Mouse (Mus musculus) left cerebral cortex, adult 2 months (tissue): ENCODE measurements around the gene Golga5. TPM values are rescaled to one million over a fixed set of nuclear protein-coding genes. Genes with fewer than 3 reads are reported as not detected.
A peak's percentile ranks its signal among the peaks of the same experiment; 100 is the strongest.

Experiments
- DNase-seq, 2 experiments: peaks; one replicate each; pipeline ENCODE4 v3.0.0; 2021 to 2022; ENCODE audit warnings: low spot score in 2 of 2, mixed read lengths in 1 of 2; ENCODE audit errors: extremely low spot score in 1 of 2
- H3K27ac ChIP-seq: fragments of 200-600 bp; 2 replicates; pipeline ENCODE4 v1.8.1; 2022
- H3K4me3 ChIP-seq: fragments of 200-600 bp; 2 replicates; pipeline ENCODE4 v1.8.1; 2022
- CTCF ChIP-seq: fragments of 200-600 bp; IDR thresholded peaks from 2 replicates; pipeline ENCODE4 v1.8.1; 2022; ENCODE audit warnings: antibody characterized with exemption, mild to moderate bottlenecking, moderate library complexity
- intact Hi-C: fragments of 180-260 bp; cut with DNase I; formaldehyde crosslinking; loops from one replicate; pipeline ENCODE4 v1.15.1; 2025
- long read RNA-seq, 2 experiments: library from polyadenylated mRNA; stranded (forward); transcript quantifications; one replicate each; pipeline ENCODE4 v2.0.0; 2021; ENCODE audit warnings: borderline mapping rate in 2 of 2
- total RNA-seq, 2 experiments: library from RNA; stranded (reverse); gene quantifications; 2 replicates each; pipeline ENCODE4 v1.2.3; 2021

Gene Golga5
- total RNA-seq = 10 to 100 TPM; 26.7 to 28.2 TPM
- long read RNA-seq, experiment 1, transcript Golga5-202 (13 exons, 2,827 nt) = major isoform, 44 of 56 reads
- long read RNA-seq, experiment 1, partial matches to known transcripts = 3 of 56 reads
- long read RNA-seq, experiment 1, other reads (novel, unspliced or antisense) = 8 of 56 reads
- long read RNA-seq, experiment 2, transcript Golga5-202 (13 exons, 2,827 nt) = major isoform, 31 of 41 reads
- long read RNA-seq, experiment 2, partial matches to known transcripts = 1 of 41 reads
- long read RNA-seq, experiment 2, other reads (novel, unspliced or antisense) = 7 of 41 reads

DNA sequence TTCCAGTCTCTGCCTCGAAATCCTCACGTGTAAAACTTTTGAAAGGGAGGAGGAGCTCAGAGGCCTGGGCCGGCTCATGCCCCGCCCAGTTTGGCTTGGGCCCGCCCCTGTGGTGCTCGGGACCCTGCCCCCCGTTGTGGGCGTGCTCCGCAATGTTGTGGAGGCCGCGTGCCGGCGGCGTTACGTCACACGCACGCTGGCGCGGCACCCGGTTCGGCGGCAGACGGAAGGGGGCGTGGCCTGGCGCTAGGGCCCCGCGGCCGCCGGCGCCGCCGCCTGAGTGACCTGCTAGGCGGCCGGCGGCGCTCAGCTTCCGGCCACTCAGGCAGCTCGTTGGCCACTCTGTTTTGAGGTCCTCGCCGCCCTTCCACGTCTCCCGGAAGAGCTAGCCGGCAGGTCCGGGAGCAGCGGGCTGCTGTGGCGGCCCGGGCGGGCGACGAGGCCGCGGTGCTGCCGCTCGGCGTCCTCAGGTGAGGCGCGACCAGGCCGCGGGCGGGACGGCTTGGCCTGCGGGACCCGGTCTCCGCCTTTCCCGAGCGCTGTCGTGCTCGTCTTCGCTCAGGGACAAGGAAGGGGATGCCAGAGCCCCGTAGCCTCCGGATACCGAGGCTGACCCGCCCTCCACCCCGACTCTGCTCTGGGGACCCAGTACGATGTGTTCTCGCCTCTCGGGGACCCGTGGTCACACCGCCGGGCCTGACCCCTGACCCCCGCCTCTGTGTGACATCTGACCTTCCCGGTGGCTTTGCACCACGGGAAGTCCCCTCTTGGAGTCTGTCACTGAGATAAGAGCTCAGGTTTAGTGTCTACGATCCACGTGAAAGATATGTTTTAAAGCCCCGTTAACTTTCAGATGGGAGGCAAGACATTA is at the start of gene Golga5:
Gene Golga5 (plus strand): TSS at position 242 of the 871 bp plus-strand sequence.
- Histone ChIP-seq H3K4me3 (peak within 1 kb of the TSS; percentile 82), H3K27ac (peak within 1 kb of the TSS; percentile 89)
- no peak for TF ChIP-seq CTCF
- intact Hi-C loops = loop anchor here (5.0 to 10.0 kb wide), 2 partner anchors 334 to 492 kb away; partner anchors contain the start of gene Cpsf2
- peak; percentile 98 for DNase-seq

GRCm38 (mm10) chr12:102419544-102419943 is 49.4 kb upstream of the Golga5 start:
- peak overlapping the region; percentile 56 for H3K27ac ChIP-seq
- no peak for DNase-seq

GRCm38 (mm10) chr12:102420168-102420890 is 48.6 kb upstream of the Golga5 start:
- no peak for TF ChIP-seq CTCF
- Histone ChIP-seq H3K4me3 (no peak overlapping the region), H3K27ac (peak overlapping the region; percentile 56)
- intact Hi-C loops = no loop called here
- no peak for DNase-seq

More at GRCm38 (mm10) chr12:102419544-102419943, 49.4 kb upstream of the Golga5 start:
- intact Hi-C loops = no loop called here
- H3K4me3 ChIP-seq = no peak overlapping the region
- TF ChIP-seq CTCF = no peak

DNA sequence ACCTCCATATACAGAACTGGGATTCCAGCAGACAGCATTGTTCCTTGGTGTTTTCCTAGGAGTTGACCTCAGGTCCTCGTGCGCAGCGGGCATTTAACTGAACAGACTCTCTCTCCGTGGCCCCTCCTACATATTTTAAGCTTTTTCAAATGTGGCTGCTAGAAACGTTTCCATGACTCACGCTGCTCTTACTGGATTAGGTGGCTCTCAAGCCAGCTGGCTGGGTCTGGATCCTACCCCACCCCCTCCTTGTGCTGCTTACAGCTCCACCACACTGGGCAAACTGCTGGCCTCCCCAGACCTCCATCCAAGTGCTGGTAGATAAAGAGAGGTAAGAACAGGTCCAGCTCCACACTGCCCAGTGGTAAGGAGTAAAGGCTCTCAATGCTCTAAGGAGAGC is 46.9 kb upstream of the Golga5 start:
- intact Hi-C loops = no loop called here
- no peak for TF ChIP-seq CTCF
- peak in 1 of 2 experiments; percentile 47 for DNase-seq
- peak overlapping the region; percentile 34; the same call in 1 of the 2 replicates for H3K27ac ChIP-seq
- H3K4me3 ChIP-seq = no peak overlapping the region

- H3K4me3 ChIP-seq = no peak overlapping the region
- TF ChIP-seq CTCF = no peak
- no peak for DNase-seq
- intact Hi-C loops = no loop called here
- 0 out of 2 replicates have a peak overlapping the region, but pooled peaks have one; percentile 34 for H3K27ac ChIP-seq
Measured at GRCm38 (mm10) chr12:102422623-102423320, 46.2 kb upstream of the Golga5 start.

DNA sequence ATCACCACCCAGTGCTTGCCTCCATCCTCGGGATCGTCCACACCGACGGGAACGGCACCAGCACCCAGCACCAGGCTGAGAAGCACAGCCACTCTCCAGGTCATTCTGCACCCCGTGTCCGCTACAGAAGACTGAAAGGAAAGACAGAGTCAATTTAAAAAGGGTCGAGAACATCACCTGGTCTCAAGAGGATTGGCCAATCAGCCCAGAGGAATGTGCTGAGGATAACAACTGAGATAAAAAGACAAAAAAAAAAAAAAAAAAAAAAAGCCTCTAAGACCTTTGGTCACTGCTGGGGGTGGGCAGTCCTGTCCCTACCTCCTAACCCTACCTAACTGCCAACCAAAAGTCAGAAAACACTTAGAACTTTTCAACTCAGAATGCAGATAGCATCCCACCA is 45.3 kb upstream of the Golga5 start:
- no peak for TF ChIP-seq CTCF
- intact Hi-C loops = no loop called here
- Histone ChIP-seq H3K4me3 (no peak overlapping the region), H3K27ac (no peak overlapping the region)
- no peak for DNase-seq

DNA sequence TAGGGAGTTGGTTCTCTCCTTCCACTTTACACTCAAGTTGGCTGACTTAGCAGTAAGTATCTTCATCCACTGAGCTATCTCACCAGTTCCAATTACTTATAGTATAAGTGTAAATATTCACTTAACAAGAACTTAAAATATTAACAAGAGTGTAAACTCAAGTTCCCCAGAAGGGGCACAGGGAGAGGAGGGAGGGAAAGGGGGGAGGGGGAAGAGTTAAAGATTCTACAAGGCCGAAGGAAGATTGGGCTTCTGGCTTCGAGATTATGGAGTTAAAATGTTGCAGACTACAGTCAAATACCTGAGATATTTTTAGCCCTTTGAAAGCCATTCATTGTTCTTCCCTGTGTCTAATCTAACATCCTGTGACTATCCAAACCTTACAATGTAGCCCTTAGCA is 44.5 kb upstream of the Golga5 start:
- DNase-seq = no peak
- no peak for TF ChIP-seq CTCF
- no peak overlapping the region for H3K4me3 ChIP-seq
- intact Hi-C loops = no loop called here
- H3K27ac ChIP-seq = no peak overlapping the region

- Histone ChIP-seq H3K4me3 (no peak overlapping the region), H3K27ac (no peak overlapping the region)
- TF ChIP-seq CTCF = no peak
- no peak for DNase-seq
- intact Hi-C loops = no loop called here
Measured at GRCm38 (mm10) chr12:102425048-102425578, 43.8 kb upstream of the Golga5 start.

DNA sequence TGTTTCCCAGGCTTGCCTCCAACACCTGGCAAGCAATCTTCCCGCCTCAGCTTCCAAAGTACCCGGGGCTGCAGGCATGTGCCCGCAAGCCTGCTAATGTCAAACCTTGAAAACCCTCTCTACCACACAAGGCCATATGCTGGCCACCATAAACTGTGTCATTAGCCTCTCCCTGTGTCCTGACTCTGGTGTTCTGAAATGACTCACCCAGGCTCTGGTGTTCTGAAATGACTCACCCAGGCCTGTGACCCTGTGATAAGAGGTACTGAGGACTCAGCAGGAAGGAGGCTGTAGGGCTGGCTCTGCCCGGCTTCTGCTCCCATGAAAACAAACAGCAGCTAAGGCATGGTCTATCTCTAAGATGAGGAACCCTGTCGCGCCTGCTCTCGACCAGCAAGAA is 42.6 kb upstream of the Golga5 start:
- no peak for DNase-seq
- Histone ChIP-seq H3K4me3 (no peak overlapping the region), H3K27ac (no peak overlapping the region)
- no peak for TF ChIP-seq CTCF
- intact Hi-C loops = no loop called here

DNA sequence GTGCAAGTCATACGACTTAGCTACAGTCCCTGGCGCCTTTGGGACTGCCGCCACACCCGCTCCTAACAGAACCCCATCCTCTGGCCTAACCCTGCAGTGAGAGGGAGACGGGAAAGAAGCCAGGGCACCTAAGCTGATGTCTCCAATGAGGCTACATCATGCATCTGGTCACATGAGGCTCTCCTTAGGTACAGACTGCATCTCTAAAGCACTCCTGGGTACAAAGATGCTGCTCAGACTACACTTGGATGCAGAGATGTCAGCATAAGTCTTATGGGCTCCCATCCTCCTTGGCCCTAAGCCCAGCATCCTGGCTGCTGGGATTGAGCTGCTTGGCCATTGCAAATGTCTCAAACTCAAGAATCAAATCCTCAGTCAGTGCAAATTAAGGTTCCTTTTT is 39.3 kb upstream of the Golga5 start:
- DNase-seq = no peak
- H3K27ac ChIP-seq = no peak overlapping the region
- intact Hi-C loops = no loop called here
- TF ChIP-seq CTCF = no peak
- H3K4me3 ChIP-seq = no peak overlapping the region

GRCm38 (mm10) chr12:102430228-102430627 is 38.7 kb upstream of the Golga5 start:
- no peak for TF ChIP-seq CTCF
- no peak for DNase-seq
- intact Hi-C loops = no loop called here
- H3K27ac ChIP-seq = no peak overlapping the region
- H3K4me3 ChIP-seq = no peak overlapping the region
